14 mouse cellular contexts compared by ENCODE assay signal in genomic region chr5:139051276-139051675, GRCm38 (mm10). TPM values are rescaled to one million over a fixed set of nuclear protein-coding genes. Genes with fewer than 3 reads are reported as not detected.
DNase-seq lines count a peak whose midpoint lies in the region; ATAC-seq lines count a peak whose summit lies in the region.
"Had no signal": no experiment of that assay in that cellular context is flagged by ENCODE, and none has a peak within 500 bp of the region (broad histone marks: within the 10 kb centered on the region; RNA-seq: fewer than 3 reads in every experiment).

No protein-coding gene starts in this region.

- DNase-seq in forebrain, embryonic 10.5 days (ENCODE audit: extremely low spot score, low spot score): no peak
- DNase-seq in frontal cortex, postnatal 36 days (ENCODE audit: low spot score in 2 of 2): peak; percentile 53 to 56
- peak; percentile 44 to 54 for DNase-seq in left cerebral cortex, adult 18-20 months (ENCODE audit: low spot score in 2 of 2)
- peak; percentile 25 for DNase-seq in right cerebral cortex, postnatal 14 days
- no peak for DNase-seq in c-Kit-positive CD71-positive TER-119-positive erythroid progenitor cells, embryonic 14.5 days (ENCODE audit: low spot score)
- DNase-seq in MN1 (ENCODE audit: low spot score): no peak
- DNase-seq: kidney, adult 9 months; liver, embryonic 13.5 days had no signal

- no peaks in the 10 kb centered on the region for H3K27me3 ChIP-seq in forebrain, embryonic 13.5 days
- no peaks in the 10 kb centered on the region for H3K27me3 ChIP-seq in forebrain, embryonic 10.5 days (ENCODE audit: poor library complexity, severe bottlenecking)
- H3K27me3 ChIP-seq in intestine, embryonic 16.5 days (replicated peaks; ENCODE audit: control insufficient read depth, insufficient read depth, low read length): no peaks in the 10 kb centered on the region
- H3K27me3 ChIP-seq: liver, embryonic 13.5 days; Patski; stomach, embryonic 15.5 days had no signal

- H3K27ac ChIP-seq in forebrain, embryonic 13.5 days: no peak overlapping the region
- no peak overlapping the region for H3K27ac ChIP-seq in forebrain, embryonic 10.5 days
- no peak overlapping the region for H3K27ac ChIP-seq in intestine, embryonic 16.5 days (ENCODE audit: low read length)
- H3K27ac ChIP-seq: liver, embryonic 13.5 days; stomach, embryonic 15.5 days had no signal

- no peak overlapping the region for H3K4me2 ChIP-seq in forebrain, embryonic 13.5 days
- H3K4me2 ChIP-seq in intestine, embryonic 16.5 days (ENCODE audit: low read depth, low read length): no peak overlapping the region
- H3K4me2 ChIP-seq: heart, embryonic 11.5 days; liver, embryonic 13.5 days; stomach, embryonic 15.5 days had no signal

- H3K9me3 ChIP-seq in forebrain, embryonic 13.5 days (replicated peaks): no peaks in the 10 kb centered on the region
- H3K9me3 ChIP-seq in forebrain, embryonic 10.5 days: no peaks in the 10 kb centered on the region
- no peaks in the 10 kb centered on the region for H3K9me3 ChIP-seq in intestine, embryonic 16.5 days (ENCODE audit: control insufficient read depth, low read length)
- H3K9me3 ChIP-seq: liver, embryonic 13.5 days; stomach, embryonic 15.5 days had no signal

- peaks cover 16% of the 10 kb centered on the region for H3K4me1 ChIP-seq in forebrain, embryonic 13.5 days
- H3K4me1 ChIP-seq in forebrain, embryonic 10.5 days: peaks cover 16% of the 10 kb centered on the region
- no peaks in the 10 kb centered on the region for H3K4me1 ChIP-seq in intestine, embryonic 16.5 days (ENCODE audit: control insufficient read depth, insufficient read depth, low read length)
- H3K4me1 ChIP-seq: liver, embryonic 13.5 days; stomach, embryonic 15.5 days had no signal

- 61% methylated on average over 18 of the region's 18 CpGs for WGBS in forebrain, embryonic 13.5 days
- WGBS in forebrain, embryonic 10.5 days: 94% methylated on average over 18 of the region's 18 CpGs
- WGBS in intestine, embryonic 16.5 days: 79% methylated on average over 18 of the region's 18 CpGs

- H3K36me3 ChIP-seq in forebrain, embryonic 13.5 days (ENCODE audit: poor library complexity, severe bottlenecking): 0 out of 2 replicates have a peak, but pooled peaks cover 5% of the 10 kb centered on the region
- no peaks in the 10 kb centered on the region for H3K36me3 ChIP-seq in forebrain, embryonic 10.5 days (replicated peaks)
- H3K36me3 ChIP-seq in intestine, embryonic 16.5 days (ENCODE audit: control insufficient read depth, insufficient read depth, low read length): no peaks in the 10 kb centered on the region
- H3K36me3 ChIP-seq: liver, embryonic 13.5 days; stomach, embryonic 15.5 days had no signal

- H3K9ac ChIP-seq in forebrain, embryonic 13.5 days: no peak overlapping the region
- H3K9ac ChIP-seq in intestine, embryonic 16.5 days (ENCODE audit: low read depth, low read length): no peak overlapping the region
- H3K9ac ChIP-seq: liver, embryonic 13.5 days; stomach, embryonic 15.5 days had no signal

- ATAC-seq in forebrain, embryonic 13.5 days: peak; percentile 24; the same call in 1 of the 2 replicates
- ATAC-seq in intestine, embryonic 16.5 days: no peak
- ATAC-seq: Patski had no signal

- no peak overlapping the region for H3K4me3 ChIP-seq in forebrain, embryonic 13.5 days
- no peak overlapping the region for H3K4me3 ChIP-seq in forebrain, embryonic 10.5 days
- no peak overlapping the region for H3K4me3 ChIP-seq in intestine, embryonic 16.5 days (ENCODE audit: low read length)
- H3K4me3 ChIP-seq: liver, embryonic 13.5 days; megakaryocyte, embryonic 14.5 days; stomach, embryonic 15.5 days had no signal

RNA-seq across cellular contexts. Expression of gene Pdgfa, which starts 54.1 kb away (rescaled TPM):
- 7.7 and 10.3 TPM in 2 replicates for polyA plus RNA-seq in forebrain, embryonic 13.5 days (2015; fragmentation: Nextera tagmentation; extraction: Ambion mirVana)
- 12.3 and 14.3 TPM in 2 replicates for polyA plus RNA-seq in forebrain, embryonic 10.5 days (2016; fragmentation: Nextera tagmentation; extraction: Ambion mirVana)
- 10 to 100 TPM; 52.7 to 55.5 TPM for total RNA-seq in left cerebral cortex, adult 18-20 months (2021)
- polyA plus RNA-seq in intestine, embryonic 16.5 days (2015; fragmentation: Nextera tagmentation; extraction: Ambion mirVana): 47.1 and 47.3 TPM in 2 replicates

Comparison
In these comparisons a context has a peak if more than half of its experiments do, and no peak if none do; other contexts are left out.
1. DNase-seq: peak in frontal cortex, postnatal 36 days (2 of 2), left cerebral cortex, adult 18-20 months (2 of 2) and right cerebral cortex, postnatal 14 days (single experiment); none in forebrain, embryonic 10.5 days (single experiment), c-Kit-positive CD71-positive TER-119-positive erythroid progenitor cells, embryonic 14.5 days (single experiment) and MN1 (single experiment).